Mouse (Mus musculus): ENCODE data around the gene Arhgef40. TPM values are rescaled to one million over a fixed set of nuclear protein-coding genes. Genes with fewer than 3 reads are reported as not detected.
"Not testable (repeated sequence)": the region's sequence is repeated elsewhere in the genome, so short reads cannot be mapped to it uniquely, and the experiment has no call there.

The Arhgef40 gene
- polyA plus RNA-seq, 1 experiment from 2014 or later = 76.8 TPM

GRCm38 (mm10) chr14:52021568-52022212 is 37.2 kb downstream of the Arhgef40 start:
- H3K9me3 ChIP-seq = no peaks in the 10 kb centered on the region
- no peak overlapping the region for H3K9ac ChIP-seq
- H3K27ac ChIP-seq = no peak overlapping the region
- ATAC-seq (ENCODE audit: low FRiP score) = no peak
- H3K4me2 ChIP-seq = no peak overlapping the region
- H3K27me3 ChIP-seq = no peaks in the 10 kb centered on the region
- H3K4me3 ChIP-seq = no peak overlapping the region
- no peaks in the 10 kb centered on the region for H3K36me3 ChIP-seq
- peaks cover 41% of the 10 kb centered on the region for H3K4me1 ChIP-seq (replicated peaks)
- 90% methylated on average over 8 of the region's 8 CpGs for WGBS

- 59% methylated on average over 3 of the region's 3 CpGs for WGBS
- H3K36me3 ChIP-seq = no peaks in the 10 kb centered on the region
- H3K4me2 ChIP-seq = peak overlapping the region; percentile 47
- no peaks in the 10 kb centered on the region for H3K27me3 ChIP-seq
- 0 out of 2 replicates have a peak overlapping the region, but pooled peaks have one; percentile 11 for H3K9ac ChIP-seq
- H3K4me1 ChIP-seq (replicated peaks) = peaks cover 38% of the 10 kb centered on the region
- H3K9me3 ChIP-seq = no peaks in the 10 kb centered on the region
- H3K4me3 ChIP-seq = 0 out of 2 replicates have a peak overlapping the region, but pooled peaks have one; percentile 13
- 0 out of 2 replicates have a peak overlapping the region, but pooled peaks have one; percentile 66 for H3K27ac ChIP-seq
- no peak for ATAC-seq (ENCODE audit: low FRiP score)
These were observed 37.8 kb downstream of the Arhgef40 start for GRCm38 (mm10) chr14:52022244-52022708.

GRCm38 (mm10) chr14:52022709-52023459 is 38.4 kb downstream of the Arhgef40 start:
- 5% methylated on average over 23 of the region's 23 CpGs for WGBS
- peak overlapping the region; percentile 47 for H3K4me2 ChIP-seq
- peak overlapping the region; percentile 13 for H3K4me3 ChIP-seq
- no peaks in the 10 kb centered on the region for H3K9me3 ChIP-seq
- no peaks in the 10 kb centered on the region for H3K27me3 ChIP-seq
- no peak for ATAC-seq (ENCODE audit: low FRiP score)
- peak overlapping the region; percentile 58; the same call in 1 of the 2 replicates for H3K9ac ChIP-seq
- H3K27ac ChIP-seq = peak overlapping the region; percentile 66
- peaks cover 38% of the 10 kb centered on the region for H3K4me1 ChIP-seq (replicated peaks)
- no peaks in the 10 kb centered on the region for H3K36me3 ChIP-seq

- ATAC-seq (ENCODE audit: low FRiP score) = no peak
- Histone ChIP-seq H3K4me1 (replicated peaks) (peaks cover 27% of the 10 kb centered on the region), H3K27me3 (no peaks in the 10 kb centered on the region), H3K36me3 (no peaks in the 10 kb centered on the region), H3K9ac (peak overlapping the region; percentile 58; the same call in 1 of the 2 replicates), H3K27ac (no peak overlapping the region), H3K4me2 (no peak overlapping the region), H3K9me3 (no peaks in the 10 kb centered on the region), H3K4me3 (no peak overlapping the region)
- 87% methylated on average over 2 of the region's 2 CpGs for WGBS
These were observed 39.6 kb downstream of the Arhgef40 start for GRCm38 (mm10) chr14:52024133-52024532.

GRCm38 (mm10) chr14:52026342-52026741 is 41.8 kb downstream of the Arhgef40 start:
- 92% methylated on average over 4 of the region's 4 CpGs for WGBS
- Histone ChIP-seq H3K27ac (no peak overlapping the region), H3K27me3 (no peaks in the 10 kb centered on the region), H3K4me2 (no peak overlapping the region), H3K4me1 (replicated peaks) (peaks cover 17% of the 10 kb centered on the region), H3K9me3 (no peaks in the 10 kb centered on the region), H3K36me3 (no peaks in the 10 kb centered on the region), H3K9ac (no peak overlapping the region), H3K4me3 (no peak overlapping the region)
- no peak for ATAC-seq (ENCODE audit: low FRiP score)

GRCm38 (mm10) chr14:52035926-52036325 is 51.4 kb downstream of the Arhgef40 start:
- 95% methylated on average over 6 of the region's 6 CpGs for WGBS
- Histone ChIP-seq H3K4me2 (no peak overlapping the region), H3K4me3 (no peak overlapping the region), H3K4me1 (replicated peaks) (no peaks in the 10 kb centered on the region), H3K9ac (no peak overlapping the region), H3K9me3 (no peaks in the 10 kb centered on the region), H3K36me3 (no peaks in the 10 kb centered on the region), H3K27me3 (no peaks in the 10 kb centered on the region), H3K27ac (no peak overlapping the region)
- ATAC-seq (ENCODE audit: low FRiP score) = no peak

GRCm38 (mm10) chr14:52039332-52039731 is 54.8 kb downstream of the Arhgef40 start:
- Histone ChIP-seq H3K9me3 (no peaks in the 10 kb centered on the region), H3K27me3 (no peaks in the 10 kb centered on the region), H3K4me2 (no peak overlapping the region), H3K4me3 (no peak overlapping the region), H3K27ac (no peak overlapping the region), H3K9ac (no peak overlapping the region), H3K4me1 (replicated peaks) (no peaks in the 10 kb centered on the region), H3K36me3 (no peaks in the 10 kb centered on the region)
- ATAC-seq (ENCODE audit: low FRiP score) = no peak
- WGBS = 87% methylated on average over 5 of the region's 5 CpGs

- H3K4me2 ChIP-seq; H3K27ac ChIP-seq; H3K4me3 ChIP-seq; H3K9me3 ChIP-seq; ATAC-seq (ENCODE audit: low FRiP score); H3K36me3 ChIP-seq; H3K9ac ChIP-seq; H3K27me3 ChIP-seq: not testable (repeated sequence)
- H3K4me1 ChIP-seq (replicated peaks) = peaks cover 17% of the 10 kb centered on the region; the same call in 1 of the 2 replicates
- 88% methylated on average over 3 of the region's 3 CpGs for WGBS
These were observed 57.8 kb downstream of the Arhgef40 start, which contains the start of gene Olfr221 for GRCm38 (mm10) chr14:52042359-52042758. Gene Olfr221, minus strand, starts transcription at chr14:52042459.

- no peak overlapping the region for H3K4me3 ChIP-seq
- H3K27ac ChIP-seq = no peak overlapping the region
- H3K4me2 ChIP-seq = no peak overlapping the region
- H3K36me3 ChIP-seq = no peaks in the 10 kb centered on the region
- WGBS = 61% methylated on average over 6 of the region's 6 CpGs
- H3K9me3 ChIP-seq = no peaks in the 10 kb centered on the region
- no peak overlapping the region for H3K9ac ChIP-seq
- H3K4me1 ChIP-seq (replicated peaks) = peaks cover 17% of the 10 kb centered on the region; the same call in 1 of the 2 replicates
- no peak for ATAC-seq (ENCODE audit: low FRiP score)
- H3K27me3 ChIP-seq = no peaks in the 10 kb centered on the region
These were observed 58.9 kb downstream of the Arhgef40 start for GRCm38 (mm10) chr14:52043446-52043845.

GRCm38 (mm10) chr14:52044901-52045678 is 60.6 kb downstream of the Arhgef40 start:
- H3K9me3 ChIP-seq = no peaks in the 10 kb centered on the region
- H3K27ac ChIP-seq = no peak overlapping the region
- peaks cover 17% of the 10 kb centered on the region; the same call in 1 of the 2 replicates for H3K4me1 ChIP-seq (replicated peaks)
- H3K9ac ChIP-seq = no peak overlapping the region
- H3K4me2 ChIP-seq = peak overlapping the region; percentile 3; the same call in 1 of the 2 replicates
- ATAC-seq (ENCODE audit: low FRiP score) = peak; percentile 57; the same call in 1 of the 2 replicates
- WGBS = 10% methylated on average over 8 of the region's 8 CpGs
- H3K27me3 ChIP-seq = no peaks in the 10 kb centered on the region
- H3K36me3 ChIP-seq = no peaks in the 10 kb centered on the region
- no peak overlapping the region for H3K4me3 ChIP-seq

- 0 out of 2 replicates have a peak, but pooled peaks have one; percentile 21 for ATAC-seq (ENCODE audit: low FRiP score)
- Histone ChIP-seq H3K27ac (no peak overlapping the region), H3K36me3 (no peaks in the 10 kb centered on the region), H3K9me3 (no peaks in the 10 kb centered on the region), H3K4me3 (no peak overlapping the region), H3K9ac (no peak overlapping the region), H3K4me1 (replicated peaks) (peaks cover 17% of the 10 kb centered on the region; the same call in 1 of the 2 replicates), H3K27me3 (no peaks in the 10 kb centered on the region), H3K4me2 (no peak overlapping the region)
- 40% methylated on average over 9 of the region's 9 CpGs for WGBS
These were observed 61.5 kb downstream of the Arhgef40 start for GRCm38 (mm10) chr14:52045966-52046565.
